Mouse (Mus musculus): Measurements from ENCODE around the gene Slc39a1. TPM values are rescaled to one million over a fixed set of nuclear protein-coding genes. Genes with fewer than 3 reads are reported as not detected.

The Slc39a1 gene
- polyA plus RNA-seq, 1 experiment, result 82.1 TPM

DNA sequence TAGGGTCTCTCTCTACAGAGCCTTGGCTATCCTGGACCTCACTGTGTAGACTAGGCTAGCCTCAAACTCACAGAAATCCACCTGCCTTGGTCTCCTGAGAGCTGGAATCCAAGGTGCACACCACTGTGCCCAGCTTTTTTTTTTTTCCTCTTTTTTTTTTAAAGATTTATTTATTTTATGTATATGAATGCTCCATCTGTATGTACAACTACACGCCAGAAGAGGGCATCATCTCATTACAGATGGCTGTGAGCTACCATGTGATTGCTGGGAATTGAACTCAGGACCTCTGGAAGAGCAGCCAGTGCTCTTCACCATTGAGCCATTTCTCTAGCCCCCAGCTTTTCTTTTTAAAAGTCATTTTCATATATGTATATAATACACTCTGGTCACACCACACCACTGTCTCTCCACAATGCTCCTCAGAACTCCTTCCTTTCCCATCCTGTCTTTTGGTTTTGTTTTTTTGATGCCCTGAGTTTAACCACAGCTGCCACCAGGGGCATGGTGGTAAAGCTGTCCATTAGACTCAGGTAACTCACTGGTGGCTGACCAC is 32.1 kb upstream of the Slc39a1 start:
- TF ChIP-seq USF1 (IDR thresholded peaks at IDR 0.05; ENCODE audit: low read depth), result no peak
- no peak for TF ChIP-seq CTCF (IDR thresholded peaks at IDR 0.05; ENCODE audit: control insufficient read depth, insufficient read depth, insufficient read length)
- no peak for TF ChIP-seq MYOG (IDR thresholded peaks at IDR 0.05; ENCODE audit: control insufficient read depth, extremely low read depth, insufficient read length)
- peaks cover 25% of the 10 kb centered on the region for H3K79me3 ChIP-seq (ENCODE audit: low read depth)
- H3K79me2 ChIP-seq (ENCODE audit: control insufficient read depth, insufficient read depth), result peaks cover 27% of the 10 kb centered on the region
- H3K36me3 ChIP-seq (ENCODE audit: control insufficient read depth, insufficient read depth), result peaks cover 20% of the 10 kb centered on the region
- H3ac ChIP-seq (ENCODE audit: control insufficient read depth, insufficient read length, low read depth), result no peak overlapping the region
- no peak overlapping the region for H3K4me3 ChIP-seq (ENCODE audit: insufficient read depth, poor library complexity, severe bottlenecking)
- no peaks in the 10 kb centered on the region for H3K27me3 ChIP-seq (ENCODE audit: control insufficient read depth, insufficient read depth, insufficient read length)

DNA sequence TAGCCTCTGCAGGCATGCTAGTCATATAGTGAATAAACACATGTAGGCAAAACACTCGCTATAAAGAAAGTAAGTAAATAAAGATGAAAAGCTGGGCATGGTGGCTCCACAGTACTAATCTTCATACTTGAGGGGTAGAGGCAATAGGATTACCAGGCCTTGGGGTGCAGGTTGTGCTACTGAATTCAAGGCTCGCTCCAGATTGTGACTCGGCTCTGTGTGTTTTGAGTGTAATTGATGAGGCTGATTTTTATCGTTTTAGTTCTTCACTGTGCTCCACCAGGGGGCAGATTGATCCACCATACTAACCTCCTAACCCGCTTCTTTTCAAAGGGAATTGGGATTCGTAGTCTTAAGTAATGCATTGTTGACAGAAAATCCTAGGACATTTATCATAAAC is 27.9 kb upstream of the Slc39a1 start:
- no peaks in the 10 kb centered on the region for H3K27me3 ChIP-seq (ENCODE audit: control insufficient read depth, insufficient read depth, insufficient read length)
- no peaks in the 10 kb centered on the region for H3K79me2 ChIP-seq (ENCODE audit: control insufficient read depth, insufficient read depth)
- no peaks in the 10 kb centered on the region for H3K79me3 ChIP-seq (ENCODE audit: low read depth)
- TF ChIP-seq MYOG (IDR thresholded peaks at IDR 0.05; ENCODE audit: control insufficient read depth, extremely low read depth, insufficient read length) (no peak), MYOD1 (IDR thresholded peaks at IDR 0.05; ENCODE audit: control insufficient read depth, insufficient read length, low read depth) (no peak), FOSL1 (IDR thresholded peaks at IDR 0.05; ENCODE audit: insufficient read depth, low read length, poor library complexity, severe bottlenecking) (no peak), MAX (IDR thresholded peaks at IDR 0.05) (no peak)
- no peak overlapping the region for H3K4me3 ChIP-seq (ENCODE audit: insufficient read depth, poor library complexity, severe bottlenecking)
- H3ac ChIP-seq (ENCODE audit: control insufficient read depth, insufficient read length, low read depth), result peak overlapping the region; percentile 5
- H3K36me3 ChIP-seq (ENCODE audit: control insufficient read depth, insufficient read depth), result peaks cover 1% of the 10 kb centered on the region

DNA sequence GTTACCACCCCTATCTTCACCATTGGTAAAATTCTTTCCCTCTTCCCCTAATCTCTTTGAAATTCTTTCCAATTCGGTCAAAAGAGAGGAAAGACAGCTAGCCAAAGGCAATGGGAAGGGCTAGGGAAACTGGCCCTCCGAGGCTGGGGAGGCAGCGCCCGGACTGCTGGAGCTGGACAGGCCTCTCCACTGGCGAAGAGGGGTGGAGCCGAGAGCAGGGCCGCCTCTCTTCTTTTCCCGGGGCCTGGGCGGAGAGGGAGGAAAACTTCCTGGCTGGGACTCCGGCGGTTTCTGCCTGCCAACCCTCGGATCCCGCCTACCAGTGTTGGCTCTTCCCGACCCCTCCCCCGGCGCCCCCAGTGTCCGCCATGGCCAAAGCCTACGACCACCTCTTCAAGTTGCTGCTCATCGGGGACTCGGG is 27.4 kb upstream of the Slc39a1 start:
- peak overlapping the region; percentile 39 for H3K4me3 ChIP-seq (ENCODE audit: insufficient read depth, poor library complexity, severe bottlenecking)
- no peaks in the 10 kb centered on the region for H3K79me2 ChIP-seq (ENCODE audit: control insufficient read depth, insufficient read depth)
- H3K36me3 ChIP-seq (ENCODE audit: control insufficient read depth, insufficient read depth), result peaks cover 6% of the 10 kb centered on the region
- H3ac ChIP-seq (ENCODE audit: control insufficient read depth, insufficient read length, low read depth), result peak overlapping the region; percentile 82
- no peak for TF ChIP-seq MYOG (IDR thresholded peaks at IDR 0.05; ENCODE audit: control insufficient read depth, extremely low read depth, insufficient read length)
- no peak for TF ChIP-seq MYOD1 (IDR thresholded peaks at IDR 0.05; ENCODE audit: control insufficient read depth, insufficient read length, low read depth)
- TF ChIP-seq CTCF (IDR thresholded peaks at IDR 0.05; ENCODE audit: control insufficient read depth, insufficient read depth, insufficient read length), result no peak
- TF ChIP-seq FOSL1 (IDR thresholded peaks at IDR 0.05; ENCODE audit: insufficient read depth, low read length, poor library complexity, severe bottlenecking), result no peak
- no peak for TF ChIP-seq USF1 (IDR thresholded peaks at IDR 0.05; ENCODE audit: low read depth)
- no peak for TF ChIP-seq CEBPB (IDR thresholded peaks at IDR 0.05; ENCODE audit: low read depth)
- TF ChIP-seq MAX (IDR thresholded peaks at IDR 0.05), result no peak
- H3K27me3 ChIP-seq (ENCODE audit: control insufficient read depth, insufficient read depth, insufficient read length), result no peaks in the 10 kb centered on the region
- no peaks in the 10 kb centered on the region for H3K79me3 ChIP-seq (ENCODE audit: low read depth)

DNA sequence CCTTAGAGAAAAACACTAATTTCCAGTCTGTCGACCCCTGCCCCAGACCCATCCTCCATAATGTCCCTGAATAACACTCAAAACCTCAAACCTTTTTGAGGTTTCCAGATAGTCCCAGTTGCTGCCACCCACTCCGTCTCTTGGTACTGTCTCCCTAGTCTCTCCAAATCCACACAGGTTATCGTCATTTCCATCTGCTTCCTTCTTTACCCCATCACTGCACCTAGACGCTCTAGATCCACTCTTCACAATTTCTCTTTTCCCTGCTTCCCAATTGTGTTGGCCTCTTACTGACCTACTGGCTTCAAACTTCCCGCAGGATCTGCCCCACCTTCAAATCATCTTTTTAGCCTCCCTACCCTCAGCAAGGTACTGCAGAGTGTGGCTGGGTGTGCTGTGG is 26.8 kb upstream of the Slc39a1 start:
- Histone ChIP-seq H3K79me2 (ENCODE audit: control insufficient read depth, insufficient read depth) (no peaks in the 10 kb centered on the region), H3K79me3 (ENCODE audit: low read depth) (no peaks in the 10 kb centered on the region), H3ac (ENCODE audit: control insufficient read depth, insufficient read length, low read depth) (peak overlapping the region; percentile 7), H3K36me3 (ENCODE audit: control insufficient read depth, insufficient read depth) (peaks cover 6% of the 10 kb centered on the region), H3K27me3 (ENCODE audit: control insufficient read depth, insufficient read depth, insufficient read length) (no peaks in the 10 kb centered on the region), H3K4me3 (ENCODE audit: insufficient read depth, poor library complexity, severe bottlenecking) (peak overlapping the region; percentile 39)
- TF ChIP-seq FOSL1 (IDR thresholded peaks at IDR 0.05; ENCODE audit: insufficient read depth, low read length, poor library complexity, severe bottlenecking) (no peak), MYOD1 (IDR thresholded peaks at IDR 0.05; ENCODE audit: control insufficient read depth, insufficient read length, low read depth) (no peak), CEBPB (IDR thresholded peaks at IDR 0.05; ENCODE audit: low read depth) (no peak), MAX (IDR thresholded peaks at IDR 0.05) (no peak), MYOG (IDR thresholded peaks at IDR 0.05; ENCODE audit: control insufficient read depth, extremely low read depth, insufficient read length) (no peak), USF1 (IDR thresholded peaks at IDR 0.05; ENCODE audit: low read depth) (no peak), CTCF (IDR thresholded peaks at IDR 0.05; ENCODE audit: control insufficient read depth, insufficient read depth, insufficient read length) (no peak)

DNA sequence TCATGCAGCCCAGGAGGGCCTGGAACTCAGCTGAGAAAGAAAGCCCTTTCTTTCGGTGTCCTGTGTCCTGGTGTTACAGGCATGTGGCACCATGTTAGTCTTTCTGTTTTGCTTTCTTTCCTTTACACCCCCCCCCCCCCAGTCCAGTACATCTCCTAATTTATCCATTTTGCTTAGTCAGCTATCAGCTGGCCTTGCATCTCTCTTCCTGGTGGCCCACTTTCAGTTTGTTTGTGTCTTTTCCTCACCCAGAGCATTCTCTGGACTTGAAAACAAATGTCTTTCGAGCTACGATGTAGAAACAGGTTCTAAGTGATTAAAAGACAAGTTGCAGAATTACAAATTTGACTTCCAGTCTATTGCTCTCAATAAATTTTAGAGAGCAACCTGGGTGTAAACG is 25.5 kb upstream of the Slc39a1 start:
- Histone ChIP-seq H3ac (ENCODE audit: control insufficient read depth, insufficient read length, low read depth) (no peak overlapping the region), H3K79me2 (ENCODE audit: control insufficient read depth, insufficient read depth) (no peaks in the 10 kb centered on the region), H3K4me3 (ENCODE audit: insufficient read depth, poor library complexity, severe bottlenecking) (no peak overlapping the region), H3K36me3 (ENCODE audit: control insufficient read depth, insufficient read depth) (peaks cover 6% of the 10 kb centered on the region), H3K27me3 (ENCODE audit: control insufficient read depth, insufficient read depth, insufficient read length) (no peaks in the 10 kb centered on the region), H3K79me3 (ENCODE audit: low read depth) (no peaks in the 10 kb centered on the region)
- TF ChIP-seq USF1 (IDR thresholded peaks at IDR 0.05; ENCODE audit: low read depth), result no peak
- TF ChIP-seq MAX (IDR thresholded peaks at IDR 0.05), result no peak

DNA sequence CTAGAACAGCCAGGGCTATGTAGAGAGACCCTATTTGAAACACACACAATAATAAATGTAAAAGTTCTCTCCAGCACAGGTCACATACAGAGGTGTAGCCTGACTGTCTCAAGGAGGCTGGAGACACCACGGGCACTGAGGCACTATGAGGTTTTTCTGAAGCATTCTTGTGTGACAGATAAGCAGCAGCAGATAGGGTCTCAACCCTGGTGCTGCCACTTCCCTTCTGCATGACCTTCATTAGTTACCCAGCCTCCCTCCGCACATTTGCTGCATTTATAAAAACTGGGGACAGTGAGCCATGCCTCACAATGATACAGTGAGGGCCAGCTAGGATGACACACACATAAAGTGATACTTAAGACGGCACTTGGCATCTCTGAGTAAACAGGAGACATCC is 25.0 kb upstream of the Slc39a1 start:
- no peak overlapping the region for H3K4me3 ChIP-seq (ENCODE audit: insufficient read depth, poor library complexity, severe bottlenecking)
- H3K79me2 ChIP-seq (ENCODE audit: control insufficient read depth, insufficient read depth), result no peaks in the 10 kb centered on the region
- H3ac ChIP-seq (ENCODE audit: control insufficient read depth, insufficient read length, low read depth), result no peak overlapping the region
- H3K79me3 ChIP-seq (ENCODE audit: low read depth), result no peaks in the 10 kb centered on the region
- peaks cover 6% of the 10 kb centered on the region for H3K36me3 ChIP-seq (ENCODE audit: control insufficient read depth, insufficient read depth)
- TF ChIP-seq MYOG (IDR thresholded peaks at IDR 0.05; ENCODE audit: control insufficient read depth, extremely low read depth, insufficient read length) (no peak), USF1 (IDR thresholded peaks at IDR 0.05; ENCODE audit: low read depth) (no peak), MAX (IDR thresholded peaks at IDR 0.05) (no peak), CTCF (IDR thresholded peaks at IDR 0.05; ENCODE audit: control insufficient read depth, insufficient read depth, insufficient read length) (no peak), CEBPB (IDR thresholded peaks at IDR 0.05; ENCODE audit: low read depth) (no peak), FOSL1 (IDR thresholded peaks at IDR 0.05; ENCODE audit: insufficient read depth, low read length, poor library complexity, severe bottlenecking) (no peak), MYOD1 (IDR thresholded peaks at IDR 0.05; ENCODE audit: control insufficient read depth, insufficient read length, low read depth) (no peak)
- no peaks in the 10 kb centered on the region for H3K27me3 ChIP-seq (ENCODE audit: control insufficient read depth, insufficient read depth, insufficient read length)
